Mouse (Mus musculus): ENCODE measurements around the gene Shtn1. TPM values are rescaled to one million over a fixed set of nuclear protein-coding genes. Genes with fewer than 3 reads are reported as not detected.

Shtn1 gene
- polyA plus RNA-seq, 1 experiment = not detected

GRCm38 (mm10) chr19:59057366-59057765 is 18.5 kb downstream of the Shtn1 start:
- H3K27me3 ChIP-seq (ENCODE audit: control insufficient read depth) = no peaks in the 10 kb centered on the region
- TF ChIP-seq GATA1 (IDR thresholded peaks at IDR 0.05; ENCODE audit: low read length) (no peak), TAL1 (IDR thresholded peaks at IDR 0.05; ENCODE audit: low read length) (no peak)
- no peak overlapping the region for H3K4me3 ChIP-seq (replicated peaks)
- H3K9me3 ChIP-seq (ENCODE audit: control insufficient read depth, low read length) = no peaks in the 10 kb centered on the region
- H3K36me3 ChIP-seq (ENCODE audit: control insufficient read depth) = no peaks in the 10 kb centered on the region
- no peaks in the 10 kb centered on the region for H3K4me1 ChIP-seq (ENCODE audit: control insufficient read depth)

DNA sequence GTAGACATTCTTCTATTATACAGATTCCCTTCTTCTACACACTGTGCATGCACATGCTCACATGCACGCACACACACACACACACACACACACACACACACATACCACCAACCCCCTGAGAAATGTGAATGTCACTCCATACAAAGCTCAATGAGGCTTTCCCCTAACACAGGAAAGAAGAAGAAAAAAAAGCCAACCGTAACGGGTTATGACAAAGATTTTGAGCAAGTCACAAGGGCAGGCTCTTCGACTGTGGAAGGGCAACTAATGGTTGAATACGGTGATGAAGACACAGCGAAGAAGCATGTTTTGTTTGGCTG is 21.3 kb downstream of the Shtn1 start:
- H3K9me3 ChIP-seq (ENCODE audit: control insufficient read depth, low read length) = no peaks in the 10 kb centered on the region
- H3K27me3 ChIP-seq (ENCODE audit: control insufficient read depth) = no peaks in the 10 kb centered on the region
- H3K4me3 ChIP-seq (replicated peaks) = no peak overlapping the region
- TF ChIP-seq GATA1 (IDR thresholded peaks at IDR 0.05; ENCODE audit: low read length) (no peak), TAL1 (IDR thresholded peaks at IDR 0.05; ENCODE audit: low read length) (no peak)
- H3K4me1 ChIP-seq (ENCODE audit: control insufficient read depth) = no peaks in the 10 kb centered on the region
- no peaks in the 10 kb centered on the region for H3K36me3 ChIP-seq (ENCODE audit: control insufficient read depth)

- no peak overlapping the region for H3K4me3 ChIP-seq (replicated peaks)
- H3K4me1 ChIP-seq (ENCODE audit: control insufficient read depth) = no peaks in the 10 kb centered on the region
- TF ChIP-seq GATA1 (IDR thresholded peaks at IDR 0.05; ENCODE audit: low read length) (no peak), TAL1 (IDR thresholded peaks at IDR 0.05; ENCODE audit: low read length) (no peak)
- no peaks in the 10 kb centered on the region for H3K27me3 ChIP-seq (ENCODE audit: control insufficient read depth)
- H3K36me3 ChIP-seq (ENCODE audit: control insufficient read depth) = no peaks in the 10 kb centered on the region
- no peaks in the 10 kb centered on the region for H3K9me3 ChIP-seq (ENCODE audit: control insufficient read depth, low read length)
Measured at GRCm38 (mm10) chr19:59053931-59054631, 21.8 kb downstream of the Shtn1 start.

DNA sequence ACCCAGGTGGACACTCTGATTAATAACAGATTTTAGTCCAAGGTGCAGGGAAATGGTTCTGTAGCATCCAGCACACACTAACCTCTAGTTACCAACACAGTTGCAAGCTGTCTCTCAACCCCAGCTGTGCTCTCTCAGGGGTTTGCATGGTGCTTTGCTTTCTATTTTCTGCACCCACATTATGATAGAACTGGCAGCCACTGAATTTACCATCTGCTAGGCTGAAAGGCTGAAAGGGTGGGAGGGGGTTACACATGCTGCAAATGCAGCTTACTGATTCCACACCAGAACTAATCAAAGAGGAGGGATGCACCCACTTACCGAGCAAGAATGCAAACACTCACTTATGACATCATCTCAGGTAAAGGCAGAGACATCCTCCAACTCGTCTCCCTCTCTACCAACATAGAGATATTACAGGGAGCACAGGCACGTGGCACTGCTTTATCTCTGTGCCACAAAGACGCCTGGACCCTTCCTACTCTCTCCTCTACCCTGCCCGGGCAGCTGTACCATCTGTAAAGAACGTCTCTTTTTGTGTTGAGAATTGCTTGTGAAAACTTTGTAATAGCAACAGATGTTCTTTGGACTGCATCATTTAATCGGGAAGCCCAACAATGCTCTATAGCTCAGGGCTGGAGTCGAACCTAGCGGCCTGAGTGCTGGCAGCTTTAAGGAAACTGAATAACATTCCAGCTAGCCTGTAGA is 23.0 kb downstream of the Shtn1 start:
- TF ChIP-seq GATA1 (IDR thresholded peaks at IDR 0.05; ENCODE audit: low read length) (no peak), TAL1 (IDR thresholded peaks at IDR 0.05; ENCODE audit: low read length) (no peak)
- Histone ChIP-seq H3K36me3 (ENCODE audit: control insufficient read depth) (no peaks in the 10 kb centered on the region), H3K9me3 (ENCODE audit: control insufficient read depth, low read length) (no peaks in the 10 kb centered on the region), H3K4me1 (ENCODE audit: control insufficient read depth) (no peaks in the 10 kb centered on the region), H3K27me3 (ENCODE audit: control insufficient read depth) (no peaks in the 10 kb centered on the region), H3K4me3 (replicated peaks) (no peak overlapping the region)

DNA sequence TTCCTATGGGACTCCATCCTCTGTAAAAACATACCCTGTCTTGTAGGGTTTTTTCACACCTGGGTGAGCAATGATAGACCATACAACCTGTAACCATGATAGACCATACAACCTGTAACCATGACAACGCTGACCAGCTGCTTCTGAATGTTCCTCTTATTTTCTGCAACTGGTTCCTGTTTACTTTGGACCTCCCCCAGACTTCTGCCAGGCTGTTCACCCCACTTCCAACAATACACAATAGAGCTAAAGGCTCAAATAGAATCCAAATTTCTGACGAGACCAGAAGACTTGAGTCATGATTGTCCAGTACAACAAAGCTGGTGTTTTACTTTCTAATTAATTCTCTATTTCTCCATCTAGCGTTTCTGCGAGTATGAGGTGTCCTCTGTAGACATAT is 23.8 kb downstream of the Shtn1 start:
- Histone ChIP-seq H3K9me3 (ENCODE audit: control insufficient read depth, low read length) (no peaks in the 10 kb centered on the region), H3K36me3 (ENCODE audit: control insufficient read depth) (no peaks in the 10 kb centered on the region), H3K4me1 (ENCODE audit: control insufficient read depth) (no peaks in the 10 kb centered on the region), H3K27me3 (ENCODE audit: control insufficient read depth) (no peaks in the 10 kb centered on the region), H3K4me3 (replicated peaks) (no peak overlapping the region)
- TF ChIP-seq GATA1 (IDR thresholded peaks at IDR 0.05; ENCODE audit: low read length) (no peak), TAL1 (IDR thresholded peaks at IDR 0.05; ENCODE audit: low read length) (no peak)

DNA sequence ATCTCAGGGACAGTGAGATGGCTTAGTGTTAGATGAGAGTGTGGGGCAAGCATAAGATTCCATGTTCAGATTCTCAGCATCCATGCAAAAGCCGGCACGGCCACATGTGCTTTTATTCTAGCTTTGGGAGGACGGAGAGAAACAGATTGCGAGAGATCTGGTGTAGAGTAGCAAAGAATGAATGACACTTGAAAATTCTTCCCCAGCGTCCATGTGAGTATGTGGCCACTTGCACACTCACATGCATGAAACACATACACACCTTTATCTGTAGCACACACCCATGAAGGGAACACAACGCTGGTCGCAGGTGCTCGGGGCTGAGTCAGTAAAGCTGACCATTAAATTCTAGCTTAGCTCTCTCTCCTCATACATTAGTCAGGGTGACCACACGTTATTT is 24.3 kb downstream of the Shtn1 start:
- Histone ChIP-seq H3K27me3 (ENCODE audit: control insufficient read depth) (no peaks in the 10 kb centered on the region), H3K36me3 (ENCODE audit: control insufficient read depth) (no peaks in the 10 kb centered on the region), H3K4me3 (replicated peaks) (no peak overlapping the region), H3K9me3 (ENCODE audit: control insufficient read depth, low read length) (no peaks in the 10 kb centered on the region), H3K4me1 (ENCODE audit: control insufficient read depth) (no peaks in the 10 kb centered on the region)
- TF ChIP-seq GATA1 (IDR thresholded peaks at IDR 0.05; ENCODE audit: low read length) (no peak), TAL1 (IDR thresholded peaks at IDR 0.05; ENCODE audit: low read length) (no peak)

GRCm38 (mm10) chr19:59048852-59049251 is 27.0 kb downstream of the Shtn1 start:
- TF ChIP-seq TAL1 (IDR thresholded peaks at IDR 0.05; ENCODE audit: low read length) (no peak), GATA1 (IDR thresholded peaks at IDR 0.05; ENCODE audit: low read length) (no peak)
- no peaks in the 10 kb centered on the region for H3K4me1 ChIP-seq (ENCODE audit: control insufficient read depth)
- H3K36me3 ChIP-seq (ENCODE audit: control insufficient read depth) = no peaks in the 10 kb centered on the region
- no peaks in the 10 kb centered on the region for H3K9me3 ChIP-seq (ENCODE audit: control insufficient read depth, low read length)
- H3K27me3 ChIP-seq (ENCODE audit: control insufficient read depth) = no peaks in the 10 kb centered on the region
- no peak overlapping the region for H3K4me3 ChIP-seq (replicated peaks)

- H3K36me3 ChIP-seq (ENCODE audit: control insufficient read depth) = no peaks in the 10 kb centered on the region
- no peaks in the 10 kb centered on the region for H3K9me3 ChIP-seq (ENCODE audit: control insufficient read depth, low read length)
- no peaks in the 10 kb centered on the region for H3K4me1 ChIP-seq (ENCODE audit: control insufficient read depth)
- no peaks in the 10 kb centered on the region for H3K27me3 ChIP-seq (ENCODE audit: control insufficient read depth)
- no peak for TF ChIP-seq GATA1 (IDR thresholded peaks at IDR 0.05; ENCODE audit: low read length)
- TF ChIP-seq TAL1 (IDR thresholded peaks at IDR 0.05; ENCODE audit: low read length) = no peak
- no peak overlapping the region for H3K4me3 ChIP-seq (replicated peaks)
Measured at GRCm38 (mm10) chr19:59047511-59047910, 28.4 kb downstream of the Shtn1 start.

GRCm38 (mm10) chr19:59041086-59041485 is 34.8 kb downstream of the Shtn1 start:
- no peak overlapping the region for H3K4me3 ChIP-seq (replicated peaks)
- H3K4me1 ChIP-seq (ENCODE audit: control insufficient read depth) = no peaks in the 10 kb centered on the region
- H3K36me3 ChIP-seq (ENCODE audit: control insufficient read depth) = no peaks in the 10 kb centered on the region
- TF ChIP-seq GATA1 (IDR thresholded peaks at IDR 0.05; ENCODE audit: low read length) = no peak
- TF ChIP-seq TAL1 (IDR thresholded peaks at IDR 0.05; ENCODE audit: low read length) = no peak
- H3K9me3 ChIP-seq (ENCODE audit: control insufficient read depth, low read length) = no peaks in the 10 kb centered on the region
- H3K27me3 ChIP-seq (ENCODE audit: control insufficient read depth) = no peaks in the 10 kb centered on the region
